In the genomic region with DNA sequence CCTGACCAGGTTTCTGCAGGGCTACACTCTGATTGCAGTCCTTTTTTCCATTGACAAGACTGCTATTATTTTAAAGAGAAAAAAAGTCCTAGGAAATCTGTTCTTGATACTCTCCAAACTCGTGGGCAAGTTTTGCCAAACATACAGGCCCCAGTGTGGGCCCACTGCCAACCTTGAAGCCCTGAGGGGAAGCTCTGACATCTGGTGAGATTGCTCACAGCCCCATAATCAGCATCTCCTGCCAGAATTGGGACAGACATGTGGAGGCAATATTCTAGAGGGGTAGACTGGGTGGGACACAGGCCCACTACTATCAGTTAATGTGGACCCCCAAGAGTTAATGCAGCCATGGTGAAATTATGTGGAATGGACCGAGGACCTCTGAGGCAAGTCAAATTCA, we compare ENCODE assay signal across 12 mouse cellular contexts.
DNase-seq lines count a peak whose midpoint lies in the region; ATAC-seq and TF ChIP-seq lines count a peak whose summit lies in the region.
"Had no signal": no experiment of that assay in that cellular context is flagged by ENCODE, and none has a peak within 500 bp of the region (broad histone marks: within the 10 kb centered on the region; RNA-seq: fewer than 3 reads in every experiment).

No protein-coding gene starts in this region.

- DNase-seq in heart, adult 11 months: peak; percentile 96
- peak; percentile 53 for DNase-seq in midbrain, postnatal 0 days (ENCODE audit: low spot score)
- peak; percentile 67 for DNase-seq in gastrocnemius, adult 18-20 months (ENCODE audit: low spot score)
- DNase-seq in heart, postnatal 4 days: peak; percentile 59
- no peak for DNase-seq in kidney, postnatal 14 days
- no peak for DNase-seq in neural tube, embryonic 10.5 days (ENCODE audit: extremely low spot score, low spot score)
- DNase-seq: kidney, postnatal 25 days; thymus, postnatal 4 days had no signal

- H3K36me3 ChIP-seq in heart, embryonic 11.5 days (ENCODE audit: control insufficient read depth, insufficient read depth, low read length): no peaks in the 10 kb centered on the region
- H3K36me3 ChIP-seq in midbrain, postnatal 0 days (ENCODE audit: insufficient read depth, low read length): no peaks in the 10 kb centered on the region
- H3K36me3 ChIP-seq in midbrain, embryonic 15.5 days (replicated peaks): no peaks in the 10 kb centered on the region
- H3K36me3 ChIP-seq: hindbrain, embryonic 15.5 days; neural tube, embryonic 12.5 days had no signal

- H3K9ac ChIP-seq in heart, embryonic 11.5 days (ENCODE audit: low read depth, low read length): no peak overlapping the region
- no peak overlapping the region for H3K9ac ChIP-seq in midbrain, postnatal 0 days (replicated peaks; ENCODE audit: low read length, poor library complexity, severe bottlenecking)
- no peak overlapping the region for H3K9ac ChIP-seq in midbrain, embryonic 15.5 days
- H3K9ac ChIP-seq: hindbrain, embryonic 15.5 days; neural tube, embryonic 12.5 days had no signal

- no peak overlapping the region for H3K27ac ChIP-seq in heart, embryonic 11.5 days (ENCODE audit: low read depth, low read length)
- H3K27ac ChIP-seq in midbrain, postnatal 0 days (ENCODE audit: low read depth, low read length): no peak overlapping the region
- no peak overlapping the region for H3K27ac ChIP-seq in midbrain, embryonic 15.5 days
- H3K27ac ChIP-seq: hindbrain, embryonic 15.5 days; neural tube, embryonic 12.5 days had no signal

- no peaks in the 10 kb centered on the region for H3K9me3 ChIP-seq in heart, embryonic 11.5 days (replicated peaks; ENCODE audit: control insufficient read depth, low read length)
- no peaks in the 10 kb centered on the region for H3K9me3 ChIP-seq in midbrain, postnatal 0 days (ENCODE audit: low read length)
- H3K9me3 ChIP-seq in midbrain, embryonic 15.5 days: no peaks in the 10 kb centered on the region
- H3K9me3 ChIP-seq: hindbrain, embryonic 15.5 days; neural tube, embryonic 12.5 days had no signal

- TF ChIP-seq CTCF in midbrain, postnatal 0 days (IDR thresholded peaks at IDR 0.05): no peak

- H3K27me3 ChIP-seq in heart, embryonic 11.5 days (ENCODE audit: control insufficient read depth, insufficient read depth, low read length): no peaks in the 10 kb centered on the region
- no peaks in the 10 kb centered on the region for H3K27me3 ChIP-seq in midbrain, postnatal 0 days (ENCODE audit: insufficient read depth, low read length)
- H3K27me3 ChIP-seq in midbrain, embryonic 15.5 days (replicated peaks): no peaks in the 10 kb centered on the region
- H3K27me3 ChIP-seq: hindbrain, embryonic 15.5 days; neural tube, embryonic 12.5 days had no signal

- no peak overlapping the region for H3K4me2 ChIP-seq in heart, embryonic 11.5 days
- no peak overlapping the region for H3K4me2 ChIP-seq in midbrain, postnatal 0 days (ENCODE audit: low read depth, low read length, poor library complexity, severe bottlenecking)
- no peak overlapping the region for H3K4me2 ChIP-seq in midbrain, embryonic 15.5 days
- H3K4me2 ChIP-seq: hindbrain, embryonic 15.5 days; neural tube, embryonic 12.5 days had no signal

- no peak overlapping the region for H3K4me3 ChIP-seq in heart, embryonic 11.5 days (ENCODE audit: low read depth, low read length)
- H3K4me3 ChIP-seq in midbrain, postnatal 0 days (ENCODE audit: low read depth, low read length): no peak overlapping the region
- H3K4me3 ChIP-seq in midbrain, embryonic 15.5 days: no peak overlapping the region
- H3K4me3 ChIP-seq: hindbrain, embryonic 15.5 days; neural tube, embryonic 12.5 days had no signal

- no peak for ATAC-seq in heart, embryonic 11.5 days (replicated peaks; ENCODE audit: insufficient number of reproducible peaks, low FRiP score, low TSS enrichment)
- ATAC-seq in midbrain, postnatal 0 days (ENCODE audit: low FRiP score): no peak
- no peak for ATAC-seq in midbrain, embryonic 15.5 days (replicated peaks)

- 38% methylated on average over 2 of the region's 2 CpGs for WGBS in heart, embryonic 11.5 days (ENCODE audit: insufficient replicate concordance)
- 47% methylated on average over 2 of the region's 2 CpGs for WGBS in midbrain, postnatal 0 days
- 68% methylated on average over 2 of the region's 2 CpGs for WGBS in midbrain, embryonic 15.5 days

- no peaks in the 10 kb centered on the region for H3K4me1 ChIP-seq in heart, embryonic 11.5 days (ENCODE audit: control insufficient read depth, insufficient read depth, low read length)
- no peaks in the 10 kb centered on the region for H3K4me1 ChIP-seq in midbrain, postnatal 0 days (ENCODE audit: insufficient read depth, low read length)
- no peaks in the 10 kb centered on the region for H3K4me1 ChIP-seq in midbrain, embryonic 15.5 days
- H3K4me1 ChIP-seq: hindbrain, embryonic 15.5 days; neural tube, embryonic 12.5 days had no signal

Comparison
In these comparisons a context has a peak if more than half of its experiments do, and no peak if none do; other contexts are left out.
1. DNase-seq: peak in heart, adult 11 months (single experiment), midbrain, postnatal 0 days (single experiment), gastrocnemius, adult 18-20 months (single experiment) and heart, postnatal 4 days (single experiment); none in kidney, postnatal 14 days (single experiment) and neural tube, embryonic 10.5 days (single experiment).